9 mouse cellular contexts compared by ENCODE assay signal in genomic region chr7:25390054-25390770, GRCm38 (mm10). TPM values are rescaled to one million over a fixed set of nuclear protein-coding genes. Genes with fewer than 3 reads are reported as not detected.
A peak's percentile ranks its signal among the peaks of the same experiment; 100 is the strongest.
DNase-seq lines count a peak whose midpoint lies in the region.
"Had no signal": no experiment of that assay in that cellular context is flagged by ENCODE, and none has a peak within 500 bp of the region (broad histone marks: within the 10 kb centered on the region; RNA-seq: fewer than 3 reads in every experiment).

No protein-coding gene starts in this region.

- DNase-seq in layer of hippocampus, adult 9-11 months, result peak; percentile 66
- DNase-seq in layer of hippocampus, postnatal 36 days, result no peak
- DNase-seq in adrenal gland, adult 2 months, result peak; percentile 90
- peak; percentile 85 for DNase-seq in gastrocnemius, postnatal 25 days
- DNase-seq in kidney, adult 9 months, result peak; percentile 94
- peak; percentile 83 for DNase-seq in lung, postnatal 36 days
- DNase-seq in embryo, embryonic 9.5 days (ENCODE audit: extremely low spot score), result no peak
- no peak for DNase-seq in cerebellum, adult 9-10 months

RNA-seq across cellular contexts. Expression of gene Lipe, which starts 8.3 kb away (rescaled TPM):
- total RNA-seq in layer of hippocampus, postnatal 36 days (2021), result 10 to 100 TPM in 1 of 2 experiments, 1 to 10 TPM in 1; 7.3 to 10.4 TPM
- 100 to 1,000 TPM; 372 to 462 TPM for total RNA-seq in adrenal gland, adult 2 months (2021)
- 471 and 632 TPM in 2 replicates for polyA plus RNA-seq in adrenal gland, adult 2 months (2012; rRNA removed)
- total RNA-seq in gastrocnemius, postnatal 25 days (2021), result 10 to 100 TPM; 12.8 to 42.6 TPM

RNA-seq across cellular contexts. Expression of gene Cnfn, which starts 20.7 kb away (rescaled TPM):
- not detected for total RNA-seq in layer of hippocampus, postnatal 36 days (2021)
- total RNA-seq in adrenal gland, adult 2 months (2021), result not detected
- polyA plus RNA-seq in adrenal gland, adult 2 months (2012; rRNA removed), result 1.8 TPM in 1 of 2 replicates, not detected in the other
- not detected for total RNA-seq in gastrocnemius, postnatal 25 days (2021)
- polyA plus RNA-seq: neural tube, embryonic 12.5 days had no signal

RNA-seq across cellular contexts. Expression of gene Cxcl17, which starts 22.5 kb away (rescaled TPM):
- total RNA-seq in layer of hippocampus, postnatal 36 days (2021), result not detected
- not detected for total RNA-seq in adrenal gland, adult 2 months (2021)
- polyA plus RNA-seq in adrenal gland, adult 2 months (2012; rRNA removed), result not detected in 2 replicates
- total RNA-seq in gastrocnemius, postnatal 25 days (2021), result not detected

Comparison
In these comparisons a context has a peak if more than half of its experiments do, and no peak if none do; other contexts are left out.
1. DNase-seq: peak in layer of hippocampus, adult 9-11 months (single experiment), adrenal gland, adult 2 months (single experiment), gastrocnemius, postnatal 25 days (single experiment), kidney, adult 9 months (single experiment) and lung, postnatal 36 days (single experiment); none in layer of hippocampus, postnatal 36 days (0 of 2), embryo, embryonic 9.5 days (single experiment) and cerebellum, adult 9-10 months (single experiment).
2. RNA of gene Lipe, which starts 8.3 kb away (total RNA-seq): 372 to 462 TPM in adrenal gland, adult 2 months; 12.8 to 42.6 TPM in gastrocnemius, postnatal 25 days and 7.3 to 10.4 TPM in layer of hippocampus, postnatal 36 days; every median in the first group is over 4 times any median in the second.